Mouse (Mus musculus) bone marrow macrophage, adult 2 months (primary cell): Measurements from ENCODE around the gene Fam196a. TPM values are rescaled to one million over a fixed set of nuclear protein-coding genes. Genes with fewer than 3 reads are reported as not detected.

Source experiments
- H3K27ac ChIP-seq: 2 replicates; pipeline ENCODE4 v1.5.1; 2012; ENCODE audit warnings: low read depth, low read length; ENCODE audit not compliant: insufficient read depth
- H3K4me1 ChIP-seq: 2 replicates; pipeline ENCODE4 v1.6.1; 2012; ENCODE audit warnings: low read length; ENCODE audit not compliant: control insufficient read depth, insufficient read depth
- H3K4me3 ChIP-seq: 2 replicates; pipeline ENCODE4 v1.5.1; 2012; ENCODE audit warnings: mild to moderate bottlenecking, low read length, moderate library complexity; ENCODE audit not compliant: insufficient read depth
- CTCF ChIP-seq: IDR thresholded peaks from 2 replicates; pipeline ENCODE4 v1.5.1; 2012; ENCODE audit warnings: low read depth, mild to moderate bottlenecking, low read length, moderate library complexity
- POLR2A ChIP-seq: IDR thresholded peaks from 2 replicates; pipeline ENCODE4 v1.6.1; 2012; ENCODE audit warnings: mild to moderate bottlenecking, low read depth, low read length, borderline replicate concordance
- polyA plus RNA-seq: library from polyadenylated mRNA; stranded (reverse); fragments of >200 nt; gene quantifications from 2 replicates; pipeline ENCODE4 v1.2.4, GENCODE M21; 2012; ENCODE audit not compliant: missing spikeins, insufficient read depth, insufficient read length

The Fam196a gene
- polyA plus RNA-seq, 1 experiment = not detected

DNA sequence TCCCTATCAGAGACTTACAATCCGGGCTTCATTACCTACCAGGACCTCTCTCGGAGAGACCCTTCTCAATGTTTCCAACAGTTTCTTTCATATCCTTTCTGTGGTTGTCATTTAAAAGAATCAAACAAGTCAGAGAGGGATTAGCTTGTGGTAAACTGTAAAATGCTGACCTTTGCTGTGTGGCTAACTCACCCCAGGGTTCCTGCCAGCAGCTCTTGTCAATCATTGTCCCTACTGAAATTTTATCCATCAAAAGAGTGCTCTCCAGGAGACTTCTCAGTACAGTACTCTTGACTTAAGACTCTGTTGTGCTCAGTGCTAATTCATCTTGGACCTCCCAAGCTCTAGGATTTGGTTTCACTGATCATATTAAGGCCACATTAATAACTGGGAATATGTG, 36.2 kb downstream of the Fam196a start:
- TF ChIP-seq CTCF (no peak), POLR2A (no peak)
- Histone ChIP-seq H3K4me3 (no peak overlapping the region), H3K4me1 (peaks cover 9% of the 10 kb centered on the region), H3K27ac (no peak overlapping the region)

DNA sequence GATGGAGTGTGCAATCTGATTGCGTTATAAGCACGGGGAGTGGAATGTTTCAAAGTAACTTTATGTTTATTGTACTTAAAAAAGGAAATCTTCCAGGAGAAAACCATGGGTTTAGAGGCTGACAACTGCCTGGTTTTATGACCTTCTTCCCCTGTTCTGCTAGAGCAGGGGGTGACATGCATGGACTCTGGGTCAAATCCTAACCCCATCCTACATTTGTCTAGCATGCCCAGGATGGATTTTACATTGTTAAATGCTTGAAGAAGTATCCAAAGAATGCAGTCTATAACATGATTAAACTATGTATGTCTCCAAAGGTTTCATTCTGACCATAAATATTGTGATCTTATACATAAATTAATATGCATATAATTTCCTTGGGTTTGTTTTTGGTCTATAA, 38.8 kb downstream of the Fam196a start:
- no peak for TF ChIP-seq POLR2A
- no peak for TF ChIP-seq CTCF
- Histone ChIP-seq H3K4me1 (0 out of 2 replicates have a peak, but pooled peaks cover 2% of the 10 kb centered on the region), H3K27ac (no peak overlapping the region), H3K4me3 (no peak overlapping the region)

DNA sequence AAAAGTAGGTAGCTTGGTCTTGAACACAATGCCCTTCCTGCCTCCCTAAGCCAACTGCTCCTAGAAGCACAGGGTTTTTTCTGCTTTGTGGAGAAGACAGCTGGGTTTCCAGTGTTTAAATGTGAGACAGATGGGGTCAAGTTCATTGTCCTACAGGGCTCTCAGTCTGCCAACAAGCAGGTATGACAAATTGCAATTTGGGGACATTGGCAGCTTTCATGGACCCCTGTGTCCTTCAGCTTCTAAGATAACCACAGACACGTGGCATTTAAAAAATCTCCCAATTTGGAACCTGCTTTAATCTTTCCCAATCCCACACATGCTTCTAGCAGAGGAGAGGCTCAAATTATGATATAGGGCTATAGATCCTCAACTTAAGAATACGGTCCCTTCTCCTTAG, 43.6 kb downstream of the Fam196a start:
- no peak for TF ChIP-seq POLR2A
- no peak for TF ChIP-seq CTCF
- no peak overlapping the region for H3K4me3 ChIP-seq
- H3K4me1 ChIP-seq = peaks cover 3% of the 10 kb centered on the region
- H3K27ac ChIP-seq = no peak overlapping the region

DNA sequence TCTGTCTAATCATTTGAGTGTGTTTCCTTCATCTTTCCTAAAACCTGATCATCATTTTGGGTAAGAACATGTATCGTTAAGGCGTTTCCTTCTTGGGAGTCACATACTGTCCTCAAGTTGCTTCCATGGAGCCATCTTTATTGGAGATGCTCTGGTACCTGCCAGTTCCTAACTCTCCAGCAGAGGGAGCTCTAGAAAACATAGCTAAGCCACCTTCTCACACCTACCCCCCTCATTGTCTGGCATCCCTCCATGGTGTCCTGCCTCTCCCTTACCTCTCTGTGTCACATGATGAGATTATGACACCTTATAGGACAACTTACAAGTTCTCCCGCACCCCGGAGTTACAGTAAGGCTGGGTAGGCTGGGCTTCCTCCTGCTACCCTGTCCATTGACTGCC, 45.3 kb downstream of the Fam196a start:
- Histone ChIP-seq H3K4me3 (no peak overlapping the region), H3K4me1 (peaks cover 3% of the 10 kb centered on the region), H3K27ac (no peak overlapping the region)
- TF ChIP-seq CTCF (peak; percentile 32; the same call in 1 of the 2 replicates), POLR2A (no peak)

DNA sequence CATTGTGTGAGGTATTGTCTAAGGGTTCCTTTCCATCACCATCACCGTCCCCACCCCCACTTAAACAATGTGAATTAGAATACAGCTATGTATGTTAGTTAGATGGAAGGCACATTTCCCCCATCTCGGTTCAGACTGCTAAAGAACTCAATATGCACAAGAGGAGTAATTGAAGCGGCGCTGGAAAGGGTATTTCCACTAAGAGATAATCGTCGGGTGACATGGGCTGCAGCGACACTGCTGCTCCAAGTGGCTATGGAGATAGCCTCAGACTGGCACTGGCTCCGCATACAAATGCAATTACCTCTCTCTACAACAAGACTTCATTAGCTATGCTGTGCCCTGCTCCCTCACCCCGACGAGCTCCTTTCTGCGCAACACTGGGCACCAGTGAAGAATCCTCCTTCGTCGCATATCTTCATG, 45.8 kb downstream of the Fam196a start:
- H3K27ac ChIP-seq = no peak overlapping the region
- no peak overlapping the region for H3K4me3 ChIP-seq
- H3K4me1 ChIP-seq = peaks cover 3% of the 10 kb centered on the region
- no peak for TF ChIP-seq CTCF
- no peak for TF ChIP-seq POLR2A

DNA sequence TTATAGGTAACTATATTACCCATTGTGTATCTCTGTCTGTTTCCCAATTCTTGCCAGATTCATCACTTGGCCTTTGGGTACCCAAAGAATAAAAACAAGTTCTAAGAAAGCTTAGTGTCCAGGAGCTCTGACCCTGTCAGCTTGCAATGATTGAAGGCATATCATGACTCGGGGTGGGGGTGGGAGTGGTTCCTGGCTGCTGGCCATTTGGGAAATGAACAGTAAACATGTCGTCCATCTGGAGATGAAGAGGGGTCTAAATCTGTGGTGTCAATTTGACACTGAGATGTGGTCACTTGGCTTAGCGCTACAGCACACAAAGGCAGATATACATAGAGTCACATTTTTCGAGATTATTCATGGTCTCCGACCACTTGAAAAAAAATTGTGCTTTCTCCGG, 54.7 kb downstream of the Fam196a start:
- H3K27ac ChIP-seq = no peak overlapping the region
- no peak for TF ChIP-seq POLR2A
- TF ChIP-seq CTCF = no peak
- no peaks in the 10 kb centered on the region for H3K4me1 ChIP-seq
- no peak overlapping the region for H3K4me3 ChIP-seq

DNA sequence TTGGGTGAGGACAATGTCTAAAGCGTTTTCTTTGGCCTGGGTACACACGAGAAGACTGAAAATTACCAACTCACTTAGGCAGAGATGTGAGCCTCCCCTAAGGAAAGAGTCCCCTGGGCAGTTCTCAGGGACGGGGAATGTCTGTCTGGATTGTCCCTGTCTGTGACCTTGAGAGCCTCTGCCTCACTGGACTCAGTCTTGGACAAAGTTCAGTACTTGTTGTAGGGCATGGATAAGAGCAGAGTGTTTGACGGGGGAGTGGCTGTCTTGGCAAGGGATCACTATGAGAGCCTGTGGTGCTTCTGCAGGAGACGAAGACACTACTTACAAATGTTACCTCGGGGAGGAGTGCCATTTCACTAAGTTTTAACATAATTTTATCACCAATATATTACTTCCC, 57.8 kb downstream of the Fam196a start:
- no peak overlapping the region for H3K4me3 ChIP-seq
- TF ChIP-seq CTCF = no peak
- no peak for TF ChIP-seq POLR2A
- no peak overlapping the region for H3K27ac ChIP-seq
- H3K4me1 ChIP-seq = no peaks in the 10 kb centered on the region

DNA sequence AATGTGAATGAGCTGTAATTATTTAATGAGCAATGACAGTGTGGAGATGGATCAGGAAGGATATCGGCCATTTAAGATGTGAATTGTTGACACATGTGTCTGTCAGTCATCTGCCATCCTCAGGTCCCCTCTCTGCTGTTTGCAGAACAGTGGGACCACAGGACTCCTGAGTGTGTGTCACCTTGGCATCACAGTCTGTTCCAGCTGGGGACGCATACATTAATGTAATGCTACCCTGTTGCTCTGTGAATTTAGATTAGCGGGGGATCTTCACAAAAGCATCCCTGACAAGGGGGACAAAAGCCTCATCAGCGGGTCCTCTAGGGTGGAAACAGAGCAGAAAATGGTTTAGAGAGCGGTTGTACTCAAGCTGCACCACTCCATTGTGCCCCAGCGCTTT, 59.2 kb downstream of the Fam196a start:
- no peaks in the 10 kb centered on the region for H3K4me1 ChIP-seq
- H3K27ac ChIP-seq = no peak overlapping the region
- H3K4me3 ChIP-seq = no peak overlapping the region
- TF ChIP-seq POLR2A (no peak), CTCF (no peak)

DNA sequence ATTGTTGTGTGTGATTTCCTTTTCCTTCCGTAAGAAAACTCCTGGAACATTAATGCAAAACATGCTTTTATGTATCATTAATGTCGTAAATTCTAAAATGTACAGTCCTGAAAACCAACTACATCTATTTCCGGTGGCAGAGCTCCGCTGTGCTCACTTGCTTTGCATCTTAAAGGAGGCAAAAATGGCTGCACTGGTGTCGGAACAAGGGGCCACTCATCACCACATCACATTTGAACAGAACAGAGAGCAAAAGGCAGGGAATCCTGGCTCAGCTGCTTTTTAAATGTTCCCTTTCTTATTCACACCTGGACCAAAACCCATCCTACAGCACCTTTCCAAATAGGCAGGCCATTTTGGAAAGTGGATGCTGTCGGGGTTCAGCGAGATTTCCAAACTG, 65.2 kb downstream of the Fam196a start:
- no peaks in the 10 kb centered on the region for H3K4me1 ChIP-seq
- TF ChIP-seq POLR2A = no peak
- no peak for TF ChIP-seq CTCF
- H3K27ac ChIP-seq = no peak overlapping the region
- H3K4me3 ChIP-seq = no peak overlapping the region

DNA sequence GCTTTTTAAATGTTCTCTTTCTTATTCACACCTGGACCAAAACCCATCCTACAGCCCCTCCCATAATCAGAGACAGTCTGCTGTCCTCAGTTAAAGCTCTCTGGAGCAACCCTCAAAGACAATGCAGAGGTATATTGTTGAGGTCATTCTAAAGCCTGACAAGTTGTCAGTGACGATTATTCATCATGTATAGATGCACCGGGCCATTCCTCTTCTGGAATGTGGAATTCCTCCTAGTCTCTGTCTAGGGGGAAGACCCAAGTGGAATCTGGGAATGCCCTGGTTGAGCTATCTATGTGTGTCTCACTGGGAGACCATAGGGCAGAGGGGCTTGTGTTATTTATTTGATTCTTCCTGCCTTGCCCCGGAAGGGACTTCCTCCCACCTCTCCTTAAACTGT, 65.7 kb downstream of the Fam196a start:
- TF ChIP-seq CTCF (no peak), POLR2A (no peak)
- no peak overlapping the region for H3K4me3 ChIP-seq
- H3K4me1 ChIP-seq = no peaks in the 10 kb centered on the region
- H3K27ac ChIP-seq = no peak overlapping the region

DNA sequence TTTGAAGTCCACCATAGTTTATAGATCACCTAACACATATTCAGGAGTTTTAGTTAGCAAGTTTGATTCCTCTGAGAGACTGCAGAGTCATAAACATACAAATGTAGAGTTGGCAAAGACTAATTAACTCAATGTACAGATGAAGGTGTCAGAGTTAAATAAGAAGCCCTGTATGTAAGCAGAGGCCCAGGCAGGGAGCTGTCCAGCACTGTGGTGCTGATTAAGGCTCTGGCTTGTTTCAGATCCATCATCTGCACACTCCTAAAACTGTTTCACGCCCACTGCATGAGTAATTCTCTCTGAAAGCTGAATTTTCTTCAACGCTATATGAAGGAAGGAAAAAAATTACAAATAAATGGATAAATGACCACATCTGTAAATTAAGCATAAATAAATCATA, 74.1 kb downstream of the Fam196a start:
- TF ChIP-seq POLR2A (no peak), CTCF (no peak)
- Histone ChIP-seq H3K27ac (no peak overlapping the region), H3K4me3 (no peak overlapping the region), H3K4me1 (peaks cover 3% of the 10 kb centered on the region; the same call in 1 of the 2 replicates)
